Mouse (Mus musculus) gastrocnemius, adult 2 months (tissue): Measurements from ENCODE around the gene Rbl2. TPM values are rescaled to one million over a fixed set of nuclear protein-coding genes. Genes with fewer than 3 reads are reported as not detected.

Experiments
- DNase-seq: peaks from one replicate; pipeline ENCODE4 v3.0.0; 2022
- H3K27ac ChIP-seq: fragments of 200-600 bp; 2 replicates; pipeline ENCODE4 v1.8.1; 2022; ENCODE audit warnings: mild to moderate bottlenecking
- H3K4me3 ChIP-seq: fragments of 200-600 bp; 2 replicates; pipeline ENCODE4 v1.8.1; 2022; ENCODE audit warnings: mild to moderate bottlenecking, moderate library complexity
- CTCF ChIP-seq: fragments of 200-600 bp; IDR thresholded peaks from 2 replicates; pipeline ENCODE4 v1.8.1; 2022; ENCODE audit warnings: antibody characterized with exemption, mild to moderate bottlenecking, moderate library complexity
- intact Hi-C: fragments of 180-260 bp; cut with DNase I; formaldehyde crosslinking; loops from one replicate; pipeline ENCODE4 v1.15.1; 2025
- total RNA-seq, 2 experiments: library from RNA; stranded (reverse); gene quantifications; 2 replicates each; pipeline ENCODE4 v1.2.3; 2021

Gene Rbl2
- total RNA-seq, 2 experiments from 2014 or later: 39.4 to 40.1 TPM

GRCm38 (mm10) chr8:91114910-91115309 is 45.1 kb downstream of the Rbl2 start:
- intact Hi-C loops: no loop called here
- DNase-seq: no peak

GRCm38 (mm10) chr8:91117537-91117936 is 47.7 kb downstream of the Rbl2 start:
- intact Hi-C loops: no loop called here
- Histone ChIP-seq H3K4me3 (no peak overlapping the region), H3K27ac (no peak overlapping the region)
- TF ChIP-seq CTCF: no peak; the same call in 1 of the 2 replicates
- no peak for DNase-seq

More at GRCm38 (mm10) chr8:91114910-91115309, 45.1 kb downstream of the Rbl2 start:
- H3K27ac ChIP-seq: no peak overlapping the region
- TF ChIP-seq CTCF: no peak
- H3K4me3 ChIP-seq: no peak overlapping the region

DNA sequence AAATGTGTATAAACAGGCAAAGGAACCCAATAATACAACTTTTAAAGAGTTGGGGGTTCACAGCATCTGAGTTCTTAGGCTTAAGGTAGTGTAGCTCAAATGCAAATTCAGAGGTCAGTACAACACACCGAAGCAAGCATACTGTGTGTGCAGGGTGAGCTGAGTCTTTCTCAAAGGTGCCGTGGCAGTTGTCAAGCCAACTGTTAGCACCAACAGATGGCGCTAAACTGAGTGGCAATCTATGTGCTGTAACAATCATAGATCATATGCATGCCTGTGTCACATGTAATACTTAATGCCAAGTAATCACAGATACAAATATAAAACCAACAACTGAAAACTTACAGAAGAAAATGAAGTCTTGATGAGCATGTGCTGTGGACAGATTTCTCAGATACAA is 48.3 kb downstream of the Rbl2 start:
- TF ChIP-seq CTCF: peak; percentile 67
- H3K4me3 ChIP-seq: no peak overlapping the region
- DNase-seq: no peak
- H3K27ac ChIP-seq: no peak overlapping the region
- intact Hi-C loops: loop anchor here (2.0 kb wide), 1 partner anchor 29 kb away; no protein-coding TSS in a partner anchor

DNA sequence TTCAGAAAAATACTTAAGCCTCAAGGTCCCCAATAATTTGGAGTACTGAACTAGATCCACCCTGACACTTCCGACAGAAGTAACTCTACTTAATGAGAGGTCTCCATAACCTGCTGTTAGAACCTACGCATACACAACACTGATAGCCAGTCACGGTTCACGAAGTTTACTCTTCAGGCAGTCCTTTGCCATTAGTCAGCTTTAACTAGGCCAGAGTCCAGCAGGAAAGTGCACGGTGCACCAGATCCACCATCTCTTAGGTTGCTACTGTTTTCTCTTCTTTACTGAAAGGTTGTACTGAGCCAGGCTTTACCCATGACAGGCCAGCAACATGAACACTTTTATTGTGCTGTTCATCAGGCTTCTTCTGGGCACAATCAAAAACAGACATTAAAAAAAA is 54.5 kb downstream of the Rbl2 start:
- Histone ChIP-seq H3K4me3 (no peak overlapping the region), H3K27ac (no peak overlapping the region)
- intact Hi-C loops: no loop called here
- DNase-seq: no peak
- no peak for TF ChIP-seq CTCF

DNA sequence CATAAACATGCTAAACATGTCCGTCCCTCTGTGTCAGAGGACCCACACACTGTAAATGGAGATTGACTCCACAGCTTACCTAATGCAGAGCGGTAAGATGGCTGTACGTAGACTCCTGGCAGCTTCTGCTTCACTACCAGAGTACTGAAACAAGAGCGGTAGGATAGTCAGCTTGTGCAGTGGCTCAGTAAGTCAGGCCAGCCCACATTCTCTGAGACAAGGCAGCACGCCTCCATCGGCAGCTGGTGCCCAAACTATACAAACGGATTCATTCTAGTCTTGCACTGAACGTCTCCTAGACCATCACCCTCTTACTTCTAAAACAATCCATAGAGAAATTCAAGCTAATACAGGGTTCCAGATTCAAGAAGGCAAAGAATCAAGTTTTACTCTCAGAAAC is 56.9 kb downstream of the Rbl2 start:
- no peak overlapping the region for H3K4me3 ChIP-seq
- intact Hi-C loops: no loop called here
- TF ChIP-seq CTCF: no peak
- H3K27ac ChIP-seq: no peak overlapping the region
- DNase-seq: no peak

DNA sequence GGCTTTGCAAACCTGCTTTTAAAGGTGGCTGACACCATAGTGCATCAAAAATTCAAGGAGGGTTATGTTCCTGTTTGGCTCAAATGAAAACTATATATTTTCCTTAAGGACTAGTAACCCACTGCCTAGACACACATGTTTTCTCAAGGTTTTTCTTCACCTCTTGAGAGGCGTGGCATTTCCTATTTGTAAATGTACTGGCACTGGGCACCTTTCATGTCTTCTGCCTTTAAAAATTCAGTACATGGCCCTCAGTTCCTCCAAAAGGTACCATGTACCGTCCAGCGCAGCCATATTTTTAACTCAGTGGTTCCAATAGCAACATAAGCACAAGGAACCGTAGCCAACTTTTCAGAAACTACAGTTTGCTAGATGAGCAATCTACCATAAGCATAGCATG is 62.9 kb downstream of the Rbl2 start:
- Histone ChIP-seq H3K4me3 (peak overlapping the region; percentile 98), H3K27ac (0 out of 2 replicates have a peak overlapping the region, but pooled peaks have one; percentile 89)
- no peak for DNase-seq
- TF ChIP-seq CTCF: no peak
- intact Hi-C loops: no loop called here

- peak overlapping the region; percentile 89 for H3K27ac ChIP-seq
- no peak for TF ChIP-seq CTCF
- DNase-seq: no peak
- intact Hi-C loops: no loop called here
- peak overlapping the region; percentile 98 for H3K4me3 ChIP-seq
Measured at GRCm38 (mm10) chr8:91133441-91134069, 63.7 kb downstream of the Rbl2 start.

GRCm38 (mm10) chr8:91134070-91134475 is 64.2 kb downstream of the Rbl2 start:
- peak; percentile 33 for TF ChIP-seq CTCF
- DNase-seq: peak; percentile 99
- intact Hi-C loops: no loop called here
- peak overlapping the region; percentile 98 for H3K4me3 ChIP-seq
- H3K27ac ChIP-seq: peak overlapping the region; percentile 91

GRCm38 (mm10) chr8:91134659-91135058 is 64.8 kb downstream of the Rbl2 start:
- no peak for TF ChIP-seq CTCF
- intact Hi-C loops: no loop called here
- no peak for DNase-seq
- Histone ChIP-seq H3K4me3 (peak overlapping the region; percentile 98), H3K27ac (peak overlapping the region; percentile 91)

- TF ChIP-seq CTCF: no peak
- DNase-seq: no peak
- H3K27ac ChIP-seq: peak overlapping the region; percentile 57
- H3K4me3 ChIP-seq: no peak overlapping the region
- intact Hi-C loops: no loop called here
Measured at GRCm38 (mm10) chr8:91135308-91136181, 65.7 kb downstream of the Rbl2 start.

- H3K27ac ChIP-seq: no peak overlapping the region
- no peak overlapping the region for H3K4me3 ChIP-seq
- no peak for DNase-seq
- intact Hi-C loops: no loop called here
- TF ChIP-seq CTCF: no peak
Measured at GRCm38 (mm10) chr8:91140828-91141227, 71.0 kb downstream of the Rbl2 start.

DNA sequence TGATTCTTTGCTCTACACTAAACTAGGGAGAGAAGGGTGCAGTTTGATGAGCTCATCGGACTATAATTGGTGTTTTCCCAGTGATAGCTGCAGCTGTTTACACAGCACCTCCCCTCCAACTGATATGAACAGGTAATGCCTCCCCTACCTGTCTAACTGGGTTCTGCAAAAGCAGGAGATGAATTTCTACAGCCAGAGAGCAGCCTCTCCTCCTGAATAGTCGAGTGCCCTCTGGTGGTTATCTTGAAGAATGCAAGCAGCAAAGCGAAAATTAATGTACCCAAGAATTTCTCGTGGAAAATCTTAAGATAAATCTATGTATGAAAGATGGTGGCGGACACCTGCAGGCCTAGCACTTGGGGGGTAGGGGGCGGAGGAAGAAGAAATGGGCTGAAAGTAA is 77.9 kb downstream of the Rbl2 start:
- no peak for DNase-seq
- H3K4me3 ChIP-seq: peak overlapping the region; percentile 76
- H3K27ac ChIP-seq: peak overlapping the region; percentile 72
- intact Hi-C loops: loop anchor here (2.0 kb wide), 1 partner anchor 29 kb away; no protein-coding TSS in a partner anchor
- peak; percentile 97; the same call in 1 of the 2 replicates for TF ChIP-seq CTCF

DNA sequence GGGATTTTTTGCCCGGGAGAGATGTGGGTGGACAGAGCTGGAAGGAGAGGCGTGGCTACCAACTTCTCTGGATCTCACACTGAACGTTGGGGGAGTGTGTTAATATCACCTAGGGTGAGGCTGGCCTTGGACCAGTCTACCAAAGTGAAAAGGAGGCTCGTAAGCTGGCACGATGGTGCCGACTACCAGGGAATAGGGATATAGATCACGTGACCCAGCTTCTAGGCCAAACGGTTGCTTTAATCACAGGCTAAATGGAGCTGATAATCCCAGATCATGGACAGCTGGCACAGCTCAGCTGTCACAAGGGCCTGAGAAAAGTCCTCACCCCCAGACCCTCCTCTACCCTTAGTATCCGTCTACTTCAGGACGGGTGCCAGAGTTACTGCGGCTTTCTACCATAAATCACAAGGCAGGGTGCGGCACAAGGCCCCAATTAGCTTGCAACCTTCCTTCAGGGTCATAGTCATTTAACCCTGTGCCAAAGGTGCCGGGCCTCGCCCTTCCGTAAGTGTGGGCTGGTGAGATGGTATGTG is 78.9 kb downstream of the Rbl2 start:
- DNase-seq: no peak
- intact Hi-C loops: no loop called here
- no peak for TF ChIP-seq CTCF
- H3K4me3 ChIP-seq: peak overlapping the region; percentile 76
- peak overlapping the region; percentile 72 for H3K27ac ChIP-seq
